Mouse (Mus musculus) fat pad, adult 2 months (tissue): Measurements from ENCODE around the gene Iqcf5.
"Not testable (repeated sequence)": the region's sequence is repeated elsewhere in the genome, so short reads cannot be mapped to it uniquely, and the experiment has no call there.

Experiments used
- DNase-seq: peaks from one replicate; pipeline ENCODE4 v3.0.0-alpha.2; 2011; ENCODE audit warnings: low read depth, low spot score; ENCODE audit errors: extremely low read depth

The Iqcf5 gene

DNA sequence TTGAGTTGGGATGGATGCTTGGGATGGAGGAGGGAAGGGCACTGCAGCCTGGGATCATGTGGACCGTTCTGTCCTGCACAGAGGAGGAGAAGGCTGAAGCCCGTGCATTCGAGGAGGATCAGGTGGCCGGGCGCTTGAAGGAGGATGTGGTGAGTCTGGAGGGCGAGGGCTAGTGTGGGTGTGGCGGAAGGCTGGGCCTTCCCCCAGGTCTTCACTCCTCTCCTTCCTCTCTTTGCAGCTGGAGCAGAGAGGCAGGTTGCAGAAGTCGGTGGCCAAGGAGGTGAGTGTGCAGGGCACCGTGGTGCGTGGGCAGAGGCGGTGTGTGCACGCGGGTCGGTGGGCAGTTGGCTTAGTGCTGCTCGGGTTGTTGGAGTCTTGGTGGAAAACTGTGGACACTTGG is 33.3 kb upstream of the Iqcf5 start:
- DNase-seq, result no peak

DNA sequence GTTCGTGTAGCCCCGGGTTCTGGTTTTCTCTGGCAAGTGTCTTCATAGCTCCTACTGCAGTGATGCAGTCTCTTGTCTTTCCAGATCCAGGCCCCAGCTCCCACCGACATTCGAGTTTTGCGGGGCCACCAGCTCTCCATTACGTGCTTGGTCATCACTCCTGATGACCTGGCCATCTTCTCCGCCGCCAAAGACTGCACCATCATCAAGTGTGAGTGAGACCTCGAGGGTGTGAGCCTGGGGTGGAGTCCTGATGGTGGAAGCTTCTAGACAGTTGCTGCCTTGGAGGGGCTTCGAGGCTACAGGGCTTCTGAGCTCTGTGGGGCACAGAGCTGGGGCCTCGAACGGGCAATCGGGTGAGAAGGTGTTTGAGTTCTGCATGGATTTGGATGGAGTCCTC is 32.7 kb upstream of the Iqcf5 start:
- DNase-seq, result no peak

DNA sequence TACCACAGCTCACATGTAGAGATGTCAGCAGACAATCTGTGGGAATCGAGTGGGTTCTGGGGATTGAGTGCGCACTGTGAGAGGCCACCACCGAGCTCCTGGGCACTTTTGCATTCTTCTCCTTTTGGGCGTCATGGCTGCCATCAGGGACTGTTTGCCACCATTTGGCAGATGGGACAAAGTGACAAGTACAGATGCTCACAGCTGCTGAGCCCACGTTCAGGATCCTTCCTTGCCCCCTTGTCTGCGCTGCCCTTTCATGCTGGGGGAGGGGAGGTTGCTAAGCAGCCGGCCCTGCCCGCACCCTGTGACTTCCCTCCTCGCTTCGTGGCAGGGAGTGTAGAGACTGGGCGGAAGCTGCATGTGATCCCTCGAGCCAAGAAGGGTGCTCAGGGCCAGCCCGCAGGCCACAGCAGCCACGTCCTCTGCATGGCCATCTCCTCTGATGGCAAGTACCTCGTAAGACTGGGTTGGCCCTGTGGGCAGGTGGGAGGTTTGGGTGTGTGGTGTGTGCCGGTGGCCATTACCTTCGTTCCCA is 31.7 kb upstream of the Iqcf5 start:
- no peak for DNase-seq

DNA sequence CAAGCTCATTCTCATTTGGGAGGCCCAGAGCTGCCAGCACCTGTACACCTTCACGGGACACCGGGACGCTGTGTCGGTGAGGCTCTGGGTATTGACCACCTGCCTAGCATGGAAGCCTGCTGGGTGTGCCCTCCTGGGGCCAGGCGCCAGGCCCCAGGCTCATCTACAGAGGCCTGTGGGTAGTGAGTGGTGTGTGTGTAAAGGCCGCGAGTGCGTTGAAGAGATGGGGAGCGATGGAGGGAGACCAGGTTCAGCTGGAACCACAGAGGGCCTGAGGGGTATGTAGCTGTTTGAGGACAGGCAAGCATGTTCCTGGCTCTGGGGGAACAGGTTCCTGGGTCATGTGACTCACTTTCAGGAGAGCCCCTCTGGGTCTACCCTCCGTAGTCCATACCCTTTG is 31.2 kb upstream of the Iqcf5 start:
- no peak for DNase-seq

DNA sequence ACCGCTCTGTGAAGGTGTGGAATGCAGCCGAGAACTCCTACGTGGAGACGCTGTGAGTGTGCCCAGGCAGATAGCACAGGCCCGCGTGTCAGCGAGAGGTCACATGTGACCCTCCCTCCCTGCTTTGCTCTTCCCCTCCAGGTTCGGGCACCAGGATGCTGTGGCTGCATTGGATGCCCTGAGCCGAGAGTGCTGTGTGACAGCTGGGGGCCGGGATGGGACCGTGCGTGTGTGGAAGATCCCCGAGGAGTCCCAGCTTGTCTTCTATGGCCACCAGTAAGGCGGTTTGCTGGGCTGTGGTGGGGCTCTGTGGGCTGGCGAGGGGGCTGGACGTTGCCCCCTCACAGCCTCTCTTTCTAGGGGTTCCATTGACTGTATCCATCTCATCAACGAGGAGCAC is 30.8 kb upstream of the Iqcf5 start:
- DNase-seq, result no peak

DNA sequence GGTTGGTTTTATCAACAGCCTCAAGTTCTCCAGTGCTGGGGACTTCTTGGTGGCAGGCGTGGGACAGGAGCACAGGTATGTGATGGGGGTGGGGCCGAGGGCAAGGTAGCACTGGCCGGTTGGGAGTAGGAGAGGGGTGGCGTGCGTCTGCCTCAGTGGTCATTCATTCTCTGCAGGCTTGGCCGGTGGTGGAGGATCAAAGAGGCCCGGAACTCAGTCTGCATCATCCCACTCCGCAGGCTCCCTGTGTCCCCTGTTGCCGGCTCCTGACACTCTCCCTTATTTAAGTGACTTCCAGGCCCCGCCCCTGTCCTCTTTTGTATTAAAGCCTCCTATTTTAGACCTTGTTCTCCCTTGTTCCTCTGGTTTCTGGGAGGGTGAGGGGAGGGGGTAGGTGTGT is 29.3 kb upstream of the Iqcf5 start:
- no peak for DNase-seq

DNA sequence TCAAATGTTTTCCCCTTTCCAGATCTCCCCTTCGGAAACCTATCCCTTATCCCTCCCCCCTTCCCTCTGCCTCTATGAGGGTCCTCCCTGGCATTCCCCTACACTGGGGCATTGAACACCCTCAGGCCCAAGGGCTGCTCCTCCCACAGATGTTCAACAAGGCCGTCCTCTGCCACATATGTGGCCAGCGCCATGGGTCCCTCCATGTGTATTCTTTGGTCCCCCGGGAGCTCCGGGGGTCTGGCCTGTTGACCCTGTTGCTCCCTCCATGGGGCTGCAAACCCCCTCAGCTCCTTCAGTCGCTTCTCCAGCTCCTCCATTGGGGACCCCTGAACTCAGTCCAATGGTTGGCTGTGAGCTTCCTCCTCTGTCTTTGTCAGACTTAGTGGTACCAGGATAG is 26.8 kb upstream of the Iqcf5 start:
- not testable (repeated sequence) for DNase-seq

DNA sequence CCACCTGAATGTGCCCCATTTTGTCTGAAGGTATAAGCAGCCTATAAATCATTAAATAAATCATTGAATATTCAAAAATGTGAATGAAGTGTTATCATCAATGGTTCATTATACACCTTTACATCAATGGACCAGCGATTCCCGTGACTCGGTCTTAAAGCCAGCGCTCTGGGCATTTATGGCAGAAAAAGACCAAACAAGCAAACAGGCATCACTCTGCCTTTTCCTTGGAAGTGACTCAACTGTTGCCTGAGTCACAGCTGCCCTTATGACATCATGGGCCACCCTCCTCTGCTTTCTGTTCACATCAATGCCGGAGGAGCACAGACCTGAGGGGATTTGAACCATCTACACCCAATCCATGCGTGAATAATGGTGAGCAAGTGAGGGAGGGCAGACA is 14.7 kb upstream of the Iqcf5 start, which contains the start of gene Iqcf1:
Gene Iqcf1 (plus strand): TSS at position 301 of the 400 bp plus-strand sequence.
- DNase-seq, result no peak

DNA sequence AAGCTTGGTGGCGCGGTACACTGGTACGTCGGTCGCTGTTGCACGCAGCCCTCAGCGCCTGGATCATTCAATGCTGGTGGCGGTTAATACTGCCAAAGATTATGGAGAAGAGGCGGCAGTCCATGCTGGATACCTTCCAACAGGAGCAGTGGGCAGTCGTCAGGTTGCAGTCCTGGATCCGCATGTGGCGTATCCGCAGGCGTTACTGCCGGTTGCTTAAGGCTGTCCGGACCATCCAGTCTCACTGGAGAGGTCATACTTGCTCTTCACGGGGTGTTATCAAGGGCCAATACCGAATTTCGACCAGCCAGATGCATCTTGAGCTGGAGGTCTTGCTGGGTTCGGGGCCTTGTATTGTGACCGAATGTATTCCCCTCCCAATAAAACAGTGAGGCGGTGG is 12.5 kb upstream of the Iqcf5 start:
- DNase-seq, result no peak

DNA sequence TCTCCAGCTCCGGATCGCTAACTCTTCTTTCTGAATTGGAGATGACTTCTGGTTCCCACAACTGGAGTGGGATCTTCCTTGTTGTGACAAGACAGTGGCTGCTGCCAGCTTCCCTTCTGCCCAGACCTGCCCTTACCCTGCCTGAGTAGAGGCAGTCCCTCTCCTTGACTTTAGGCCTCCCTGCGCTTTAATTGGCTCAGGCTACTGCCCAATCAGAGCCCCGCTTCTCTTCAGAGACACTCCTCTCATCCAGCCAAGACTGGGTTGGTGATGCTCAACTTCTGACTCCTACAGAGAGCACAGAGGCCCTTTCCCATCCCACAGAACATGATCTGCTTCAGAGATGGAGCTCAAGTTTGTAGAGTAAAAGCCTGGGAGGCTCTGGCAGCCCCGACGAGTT is 10.1 kb upstream of the Iqcf5 start:
- no peak for DNase-seq

DNA sequence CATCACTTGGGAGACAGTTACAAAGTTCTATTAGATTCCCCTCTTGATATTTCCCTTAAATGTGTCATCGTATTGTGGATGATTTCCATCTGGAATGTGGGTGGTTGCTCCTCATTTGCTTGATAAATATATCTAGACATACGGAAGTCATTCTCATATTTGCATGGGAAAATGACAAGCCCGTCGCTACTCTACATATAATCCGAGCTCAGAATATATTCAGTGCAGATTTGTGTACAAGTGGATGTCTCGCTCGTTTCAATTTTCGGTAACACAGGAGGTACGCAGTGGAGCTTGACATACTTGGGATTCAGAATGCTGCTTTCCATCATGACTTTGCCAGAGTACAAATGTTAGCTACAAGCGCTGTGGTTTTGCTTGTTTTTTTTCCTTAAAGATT is 5.0 kb upstream of the Iqcf5 start:
- DNase-seq, result no peak

DNA sequence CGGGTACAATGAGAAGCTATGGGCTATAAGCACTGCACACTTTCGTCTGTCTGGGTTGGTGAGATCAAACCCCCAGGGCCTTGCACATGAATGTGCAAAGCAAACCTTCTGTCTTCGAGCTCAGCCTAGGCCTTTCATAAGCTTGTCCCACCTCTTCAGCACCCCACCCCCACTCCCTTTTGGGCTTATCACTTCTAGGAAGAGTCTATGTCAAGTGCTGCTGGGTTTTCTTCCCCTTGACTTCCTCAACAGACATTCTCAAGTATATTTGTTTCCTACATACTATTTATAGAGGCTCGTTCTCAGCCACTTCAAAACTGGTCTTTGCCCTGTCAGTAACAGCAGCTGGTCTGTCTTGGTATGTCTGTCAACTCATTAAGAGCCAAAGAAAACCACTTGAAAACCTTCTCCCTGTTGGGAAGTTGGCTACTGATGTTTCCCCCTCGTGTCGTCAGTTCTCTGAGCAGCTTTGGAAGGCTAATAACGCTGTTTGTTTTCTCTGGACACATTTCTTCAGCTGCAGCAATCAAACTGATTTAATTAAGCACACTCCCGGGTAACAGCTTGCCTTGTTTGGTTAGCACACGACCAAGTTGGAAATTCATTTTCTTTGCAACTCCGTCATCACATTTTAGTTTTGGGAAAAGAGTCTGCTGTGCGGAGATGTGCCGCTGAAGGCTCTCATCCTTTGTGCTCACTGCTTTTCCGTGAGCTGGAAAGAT is 1.5 kb upstream of the Iqcf5 start:
- DNase-seq, result no peak

DNA sequence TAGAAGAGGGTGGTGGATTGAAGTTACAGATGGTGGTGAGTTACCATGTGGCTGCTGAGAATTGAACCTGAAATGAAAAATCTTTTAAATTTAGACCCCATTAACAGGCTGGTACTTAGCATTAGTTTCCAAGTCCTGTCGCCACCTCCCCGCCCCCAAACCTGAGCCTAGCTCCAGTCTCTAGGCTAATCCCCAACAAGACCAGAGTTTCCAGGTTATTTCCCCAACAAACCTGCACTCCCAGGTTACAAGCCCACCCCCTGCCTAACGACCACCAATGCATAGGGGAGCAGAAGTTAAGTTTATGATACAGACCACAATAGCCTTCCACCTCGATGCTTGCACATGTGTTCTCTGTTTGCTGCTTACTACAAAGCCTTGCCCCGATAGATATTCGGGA is 807 bp upstream of the Iqcf5 start:
- DNase-seq, result no peak

DNA sequence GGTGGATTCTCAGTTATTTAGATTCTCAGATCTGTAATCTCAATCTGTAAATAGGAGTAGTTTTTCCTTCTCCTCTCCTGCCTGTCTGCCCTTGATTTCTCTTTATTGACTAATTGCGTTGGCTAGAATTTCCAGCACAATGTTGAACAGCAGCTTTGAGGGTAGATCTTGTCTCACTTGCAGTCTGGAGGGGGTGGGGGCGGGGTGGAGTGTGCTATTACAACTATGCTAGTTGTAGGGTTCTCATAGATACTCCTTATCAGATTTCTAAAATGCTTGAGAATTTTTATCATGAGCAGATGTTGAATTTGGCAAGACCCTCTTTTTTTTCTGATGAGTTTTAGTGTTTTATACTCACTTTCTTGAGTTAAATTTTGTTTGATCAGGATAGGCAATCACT is 5.1 kb downstream of the Iqcf5 start:
- no peak for DNase-seq

DNA sequence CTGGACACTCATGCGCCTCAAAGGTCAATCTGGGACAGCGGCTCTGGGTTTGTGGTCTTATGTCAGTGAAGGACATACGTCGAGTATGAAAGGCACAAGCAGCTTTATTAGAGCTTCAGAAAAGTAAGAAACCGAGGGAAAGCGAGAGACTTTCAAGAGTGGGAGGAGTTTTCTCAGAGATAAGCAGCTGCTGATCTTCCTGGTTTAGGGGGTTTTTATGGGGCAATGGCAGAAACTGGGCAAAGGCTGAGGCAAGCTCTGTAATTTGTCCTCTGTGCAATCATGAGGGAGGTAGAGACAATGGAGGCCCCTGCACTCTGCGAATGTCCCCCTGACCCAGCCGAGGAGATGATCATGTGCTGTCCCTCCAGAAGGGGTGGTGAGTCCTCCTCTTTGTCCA is 5.5 kb downstream of the Iqcf5 start:
- DNase-seq, result no peak

DNA sequence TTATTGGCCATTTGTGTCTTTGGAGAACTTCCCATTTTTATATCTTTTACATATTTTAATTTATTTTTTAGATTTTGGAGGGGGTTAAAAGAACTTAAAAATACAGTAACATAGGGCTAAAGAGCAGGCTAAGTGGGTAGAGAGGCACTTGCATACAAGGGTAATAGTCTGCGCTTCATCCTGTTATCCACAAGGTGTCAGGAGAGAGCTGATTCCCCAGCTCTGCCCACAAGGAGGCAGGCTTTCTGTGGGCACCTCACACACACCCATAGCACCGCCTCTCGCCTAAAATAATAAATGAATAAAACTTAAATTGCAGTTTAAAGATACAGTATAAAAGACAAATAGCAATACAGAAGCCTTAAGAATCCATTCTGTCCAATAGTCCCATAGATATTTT is 17.5 kb downstream of the Iqcf5 start:
- DNase-seq, result no peak

DNA sequence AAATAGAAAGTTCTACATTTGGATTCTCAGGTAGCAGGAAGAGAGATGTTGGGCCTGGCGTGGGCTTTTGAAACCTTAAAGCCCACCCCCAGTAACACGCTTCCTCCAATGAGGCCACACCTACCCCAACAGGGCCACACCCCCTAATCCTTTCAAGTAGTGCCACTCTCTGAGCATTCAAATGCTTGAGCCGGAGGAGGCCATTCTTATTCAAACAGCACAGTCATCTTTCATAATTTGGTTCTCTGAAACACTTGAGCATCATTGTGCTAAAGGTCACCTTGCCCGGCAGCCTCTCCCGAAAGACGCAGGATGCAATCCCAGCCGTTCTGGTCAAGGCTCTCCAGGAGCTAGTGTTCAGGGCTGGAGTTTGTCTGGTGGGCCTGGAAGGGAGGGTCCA is 19.9 kb downstream of the Iqcf5 start:
- DNase-seq, result no peak

DNA sequence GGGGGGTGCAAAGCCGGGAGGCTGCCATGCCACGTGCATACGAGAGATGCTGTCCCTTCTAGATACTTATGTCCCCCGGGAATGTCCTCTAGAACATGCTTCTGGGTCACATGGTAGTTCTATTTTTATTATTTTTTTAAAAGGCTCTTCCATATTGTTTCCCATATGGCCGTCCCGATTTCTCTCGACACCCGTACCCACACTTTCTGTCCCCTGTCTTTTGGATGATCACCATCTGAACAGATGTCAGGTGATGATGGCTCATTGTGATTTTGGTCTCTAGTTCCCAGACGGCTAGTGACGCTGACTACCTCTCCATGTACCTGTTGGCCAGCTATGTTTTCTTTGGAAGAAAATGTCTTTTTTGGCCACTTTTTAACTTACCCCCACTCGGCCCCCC is 20.6 kb downstream of the Iqcf5 start:
- DNase-seq, result no peak

DNA sequence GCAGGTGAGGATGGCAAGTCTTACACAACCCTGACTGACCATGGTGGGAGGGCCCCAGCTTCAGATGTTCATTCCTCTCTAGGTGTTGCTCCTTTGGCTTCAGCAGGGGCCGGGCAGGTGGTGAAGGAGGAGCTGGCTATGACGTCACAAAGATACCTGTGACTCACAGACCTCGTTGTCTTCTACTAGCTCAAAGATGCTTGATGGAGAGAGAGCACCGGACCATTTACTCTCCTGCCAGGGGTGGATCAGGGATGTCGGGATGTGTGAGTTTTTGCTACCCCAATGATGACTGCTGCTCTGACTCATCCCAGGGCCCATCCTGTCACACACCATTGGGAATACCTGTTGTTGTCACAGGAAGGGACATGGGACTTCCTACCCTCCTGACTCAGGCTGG is 47.2 kb downstream of the Iqcf5 start, which contains the start of gene Iqcf3:
Gene Iqcf3 (minus strand): TSS at position 101 of the 400 bp plus-strand sequence.
- DNase-seq, result no peak

DNA sequence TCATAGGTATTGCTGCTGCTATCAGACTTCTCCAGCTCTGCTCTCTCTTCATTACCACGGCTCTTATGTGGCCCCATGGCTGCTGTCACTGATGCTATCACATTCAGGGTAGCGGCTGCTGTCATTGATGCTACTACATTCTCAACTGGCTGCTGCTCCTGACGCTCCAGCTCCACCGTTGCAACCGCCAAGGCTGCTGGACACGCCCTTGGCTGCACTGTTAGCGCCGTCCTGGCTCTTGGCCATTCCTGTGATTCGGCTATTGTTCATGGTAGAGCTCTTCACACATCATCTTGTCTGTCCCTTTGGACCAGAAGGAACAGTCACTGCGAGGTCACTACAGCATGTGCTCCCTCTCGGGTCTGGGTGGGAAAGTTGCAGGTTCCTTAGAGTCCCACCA is 47.9 kb downstream of the Iqcf5 start:
- DNase-seq, result no peak

DNA sequence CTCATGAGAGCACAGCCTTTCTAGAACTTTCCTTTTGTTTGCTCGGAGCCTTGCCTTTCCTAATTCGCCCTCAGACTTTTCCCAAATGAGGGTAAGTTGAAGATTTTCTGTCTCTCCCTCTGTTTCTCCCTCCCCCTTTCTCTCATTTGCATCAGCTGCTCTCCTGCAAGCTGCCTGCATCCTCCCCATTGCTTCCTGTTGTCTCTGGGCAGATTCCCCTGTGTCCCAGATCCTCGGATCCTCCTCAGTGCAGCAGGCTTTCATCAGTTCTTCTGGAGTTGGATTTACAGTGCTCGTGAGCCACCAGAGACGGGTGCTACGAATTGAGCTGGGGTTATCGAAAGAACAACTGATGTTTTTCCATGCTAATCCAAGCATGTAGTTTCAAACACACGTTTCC is 49.7 kb downstream of the Iqcf5 start:
- DNase-seq, result no peak
